Mouse (Mus musculus): ENCODE results near the gene Gm15517.

DNA sequence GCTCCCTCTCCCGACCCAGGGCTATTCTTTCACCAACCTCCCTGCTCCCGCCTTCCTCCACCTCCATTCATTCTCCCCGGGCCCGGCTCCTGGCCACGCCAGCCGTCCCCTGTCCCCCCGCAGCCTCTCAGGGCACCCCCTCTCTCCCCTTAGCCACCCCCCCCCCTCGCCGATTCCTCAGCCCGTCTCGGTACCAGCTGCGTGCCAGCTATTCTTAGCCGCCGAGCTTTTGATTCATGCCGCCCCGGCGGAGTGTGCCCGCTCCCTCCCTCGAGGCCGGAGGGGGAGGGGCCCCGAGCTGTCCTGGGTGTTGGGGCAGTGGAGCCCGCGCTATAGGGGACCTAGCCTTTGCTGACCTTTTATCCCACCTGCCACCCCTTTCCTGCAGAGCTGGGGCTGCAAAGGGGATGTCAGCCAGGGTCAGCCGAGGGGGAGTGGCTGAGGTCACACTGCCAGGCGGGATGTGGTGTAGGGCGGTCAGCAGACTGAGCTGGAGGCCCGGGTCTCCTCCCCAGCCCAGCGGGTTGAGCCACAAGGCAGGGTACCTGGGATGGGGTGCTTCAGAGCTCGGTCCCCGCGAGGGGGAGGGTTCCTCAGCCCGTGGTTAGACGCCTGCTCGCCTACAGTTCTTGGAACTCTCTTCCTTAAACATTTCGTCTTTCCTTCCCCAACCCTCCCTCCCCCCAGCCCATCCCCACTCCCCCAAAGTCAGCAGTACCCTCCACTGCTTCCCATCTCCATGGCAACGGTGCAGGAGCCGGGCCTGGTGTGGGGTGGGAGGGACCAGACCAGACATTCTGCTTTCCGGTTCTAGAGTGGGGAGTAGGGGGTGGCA lies 49.8 kb downstream of the Gm15517 start:
- TF ChIP-seq CTCF (IDR thresholded peaks at IDR 0.05; ENCODE audit: low read depth) (no peak), EP300 (IDR thresholded peaks at IDR 0.05; ENCODE audit: low read depth) (no peak)

Measured in liver, embryonic 14.5 days (tissue).